Mouse (Mus musculus): Measurements from ENCODE around the gene Dmxl2.

DNA sequence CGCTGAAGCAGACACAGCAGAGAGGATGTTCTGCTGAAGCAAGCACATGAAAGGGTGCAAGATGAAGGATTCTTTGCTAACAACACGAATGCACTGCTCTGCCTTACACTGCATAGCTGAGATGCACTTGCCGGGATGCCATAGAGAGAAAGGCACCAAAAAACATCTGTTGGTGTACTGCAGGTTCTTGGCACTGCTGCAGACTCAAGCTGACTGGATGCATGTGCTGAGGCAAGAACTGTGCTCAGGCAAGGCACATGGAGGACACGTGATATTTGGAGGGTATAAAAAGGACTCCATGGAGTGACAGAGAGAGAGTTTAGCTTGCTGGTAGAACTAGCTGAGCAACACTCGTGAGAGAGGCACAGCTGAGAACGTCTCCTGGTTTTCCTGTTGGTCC lies 62.4 kb downstream of the Dmxl2 start:
- TF ChIP-seq RAD21 (IDR thresholded peaks at IDR 0.05; ENCODE audit: low read depth, low read length) (no peak), POLR2A (IDR thresholded peaks at IDR 0.05; ENCODE audit: control insufficient read depth in 1 of 2, insufficient read depth in 1 of 2, low read depth in 1 of 2, low read length in 2 of 2, poor library complexity in 1 of 2) (no peak), CTCF (IDR thresholded peaks at IDR 0.05 in 2 of 3, conservative IDR thresholded peaks at IDR 0.05 in 1 of 3; ENCODE audit: control insufficient read depth in 1 of 3, insufficient read depth in 1 of 3, low read depth in 2 of 3, low read length in 3 of 3, poor library complexity in 1 of 3, severe bottlenecking in 1 of 3) (no peak), TBP (IDR thresholded peaks at IDR 0.05; ENCODE audit: low read depth, low read length) (no peak), GATA1 (IDR thresholded peaks at IDR 0.05; ENCODE audit: low read depth, low read length) (no peak), MAFK (IDR thresholded peaks at IDR 0.05; ENCODE audit: borderline replicate concordance, low read depth, low read length) (no peak), EP300 (IDR thresholded peaks at IDR 0.05; ENCODE audit: low read depth in 1 of 2, low read length in 2 of 2) (no peak), JUND (IDR thresholded peaks at IDR 0.05; ENCODE audit: low read depth, low read length) (no peak), MAX (IDR thresholded peaks at IDR 0.05; ENCODE audit: low read length) (no peak), CHD2 (IDR thresholded peaks at IDR 0.05; ENCODE audit: low read length) (no peak), HCFC1 (IDR thresholded peaks at IDR 0.05; ENCODE audit: low read depth, low read length) (no peak), USF1 (IDR thresholded peaks at IDR 0.05; ENCODE audit: low read depth, low read length) (no peak)

All from MEL (cell line).